Mouse (Mus musculus) embryonic facial prominence, embryonic 14.5 days (tissue): ENCODE data around the gene Psmd9. TPM values are rescaled to one million over a fixed set of nuclear protein-coding genes. Genes with fewer than 3 reads are reported as not detected.

Source experiments
- ATAC-seq: fragments of 200-750 bp; cut with Nextera tagmentation; 2 replicates; pipeline ENCODE4 v1.8.0; 2017; ENCODE audit warnings: low read depth, moderate number of reproducible peaks, moderate TSS enrichment
- DNase-seq: peaks from one replicate; pipeline ENCODE4 v3.0.0-alpha.2; 2015; ENCODE audit warnings: low spot score
- H3K27ac ChIP-seq: fragments of 300-500 bp; sonication (generic); replicated peaks from 2 replicates; pipeline ENCODE4 v1.5.1; 2014; ENCODE audit warnings: low read depth, mild to moderate bottlenecking, low read length, moderate library complexity
- H3K27me3 ChIP-seq: fragments of 300-500 bp; sonication (generic); replicated peaks from 2 replicates; pipeline ENCODE4 v1.6.1; 2014; ENCODE audit warnings: low read length; ENCODE audit not compliant: control insufficient read depth, insufficient read depth
- H3K36me3 ChIP-seq: fragments of 300-500 bp; sonication (generic); 2 replicates; pipeline ENCODE4 v1.6.1; 2014; ENCODE audit warnings: low read length, mixed read lengths; ENCODE audit not compliant: control insufficient read depth, insufficient read depth
- H3K4me1 ChIP-seq: fragments of 300-500 bp; sonication (generic); 2 replicates; pipeline ENCODE4 v1.6.1; 2014; ENCODE audit warnings: antibody characterized with exemption, low read length; ENCODE audit not compliant: control insufficient read depth, insufficient read depth
- H3K4me2 ChIP-seq: fragments of 300-500 bp; sonication (generic); 2 replicates; pipeline ENCODE4 v1.6.1; 2014; ENCODE audit warnings: low read depth, mild to moderate bottlenecking, low read length, moderate library complexity, mixed read lengths
- H3K4me3 ChIP-seq: fragments of 300-500 bp; sonication (generic); 2 replicates; pipeline ENCODE4 v1.5.1; 2014; ENCODE audit warnings: low read depth, mild to moderate bottlenecking, low read length
- H3K9ac ChIP-seq: fragments of 300-500 bp; sonication (generic); 2 replicates; pipeline ENCODE4 v1.6.1; 2014; ENCODE audit warnings: low read depth, mild to moderate bottlenecking, low read length, moderate library complexity, mixed read lengths
- H3K9me3 ChIP-seq: fragments of 300-500 bp; sonication (generic); 2 replicates; pipeline ENCODE4 v1.6.1; 2016; ENCODE audit warnings: low read length; ENCODE audit not compliant: control insufficient read depth
- WGBS: fragments of 180-500 bp; shearing (Covaris S2); extraction: QIAGEN DNeasy Blood & Tissue Kit; methylation state at CpG from one replicate; pipeline ENCODE4 v1.1.7; 2014; 5-methylcytosine and 5-hydroxymethylcytosine counted together
- polyA plus RNA-seq: library from polyadenylated mRNA; unstranded; fragments of >200 nt; fragmentation: Nextera tagmentation; extraction: Ambion mirVana; gene quantifications from 2 replicates; pipeline ENCODE4 v1.2.1, GENCODE M21; 2014

Psmd9 gene
- polyA plus RNA-seq, 1 experiment from 2014 or later: 49.5 TPM

DNA sequence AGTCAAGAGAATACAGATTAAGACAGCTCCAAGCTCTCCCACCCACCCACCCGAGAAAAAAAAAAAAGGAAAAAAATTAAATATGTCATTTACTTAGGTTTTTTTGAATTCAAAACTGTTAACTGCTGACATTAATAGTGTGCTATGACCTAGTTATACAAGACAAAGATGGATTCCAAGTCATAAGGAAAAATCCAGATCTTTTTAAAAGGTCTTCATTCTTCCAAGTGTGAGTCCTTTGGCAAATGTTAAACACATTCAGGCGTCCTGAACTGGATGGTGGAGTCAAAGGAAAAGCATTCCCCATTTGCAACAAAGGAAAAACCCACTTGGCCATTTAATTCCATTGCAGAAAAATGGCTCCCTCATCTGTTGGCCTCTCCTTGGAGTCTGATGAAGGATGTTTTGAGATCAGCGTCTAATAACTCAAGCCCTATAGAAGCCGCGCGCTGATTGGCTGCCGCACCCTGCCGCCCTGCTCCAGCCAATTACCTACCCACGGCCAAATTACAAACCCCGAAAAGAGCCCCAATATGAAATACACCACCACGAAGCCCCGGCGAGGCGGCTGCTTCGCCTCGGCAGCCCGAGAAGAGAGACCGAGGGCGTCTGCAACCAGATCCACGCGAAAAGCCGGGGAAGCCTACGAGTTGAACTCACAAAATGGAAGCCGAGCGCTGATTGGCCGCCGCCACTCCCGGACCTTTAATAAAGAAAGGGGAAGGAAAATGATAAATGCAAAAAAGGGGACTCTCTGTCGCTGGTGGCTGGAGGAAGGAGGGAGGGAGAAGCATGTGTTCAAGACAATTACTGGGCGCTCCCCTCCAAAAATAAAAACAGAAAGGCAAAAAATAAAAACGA lies 28.3 kb upstream of the Psmd9 start:
- peak; percentile 75 for ATAC-seq

DNA sequence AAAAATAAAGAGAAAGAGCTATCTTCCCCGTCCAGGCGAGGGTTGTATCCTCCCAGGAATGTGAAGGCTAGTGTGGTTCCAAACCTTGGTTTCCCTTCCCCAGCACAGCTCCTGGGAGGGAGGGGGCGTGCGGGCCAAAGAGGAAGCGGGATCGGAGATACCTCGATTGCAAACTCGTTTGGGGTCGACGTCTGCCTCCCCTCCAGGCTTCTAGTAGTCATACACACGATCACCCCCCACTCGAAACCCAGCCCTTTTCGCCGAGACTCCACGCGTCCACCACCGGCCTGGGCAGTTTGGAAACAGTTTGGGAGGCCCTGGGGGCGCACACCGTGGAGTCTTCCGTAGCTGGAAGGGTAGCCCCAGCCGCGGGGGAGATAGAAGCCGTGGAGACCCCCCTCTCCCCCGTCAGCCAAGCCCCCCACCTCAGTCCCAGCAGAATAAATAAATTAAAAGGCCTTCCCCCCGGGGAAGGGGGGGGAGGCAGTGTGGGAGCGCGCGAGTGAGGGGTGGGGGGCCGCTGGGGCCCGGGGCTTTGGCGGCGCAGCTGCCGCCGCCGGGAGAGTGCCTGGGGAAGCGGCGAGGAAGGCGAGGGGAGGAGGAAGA lies 27.6 kb upstream of the Psmd9 start:
- Histone ChIP-seq H3K27me3 (no peaks in the 10 kb centered on the region), H3K4me1 (peaks cover 35% of the 10 kb centered on the region), H3K4me2 (peak overlapping the region; percentile 100), H3K9me3 (no peaks in the 10 kb centered on the region), H3K9ac (peak overlapping the region; percentile 100), H3K36me3 (peaks cover 11% of the 10 kb centered on the region), H3K4me3 (peak overlapping the region; percentile 90), H3K27ac (peak overlapping the region; percentile 100)
- ATAC-seq: no peak
- peak; percentile 80 for DNase-seq
- WGBS: 3% methylated on average over 25 of the region's 38 CpGs

More for the DNA sequence above, 28.3 kb upstream of the Psmd9 start:
- peak; percentile 98 for DNase-seq
- H3K4me3 ChIP-seq: peak overlapping the region; percentile 90
- no peaks in the 10 kb centered on the region for H3K27me3 ChIP-seq
- peaks cover 42% of the 10 kb centered on the region for H3K4me1 ChIP-seq
- H3K4me2 ChIP-seq: peak overlapping the region; percentile 100
- H3K36me3 ChIP-seq: 0 out of 2 replicates have a peak, but pooled peaks cover 6% of the 10 kb centered on the region
- under 1% methylated on average over 31 of the region's 31 CpGs for WGBS
- peak overlapping the region; percentile 100 for H3K27ac ChIP-seq
- H3K9me3 ChIP-seq: no peaks in the 10 kb centered on the region
- H3K9ac ChIP-seq: peak overlapping the region; percentile 100

DNA sequence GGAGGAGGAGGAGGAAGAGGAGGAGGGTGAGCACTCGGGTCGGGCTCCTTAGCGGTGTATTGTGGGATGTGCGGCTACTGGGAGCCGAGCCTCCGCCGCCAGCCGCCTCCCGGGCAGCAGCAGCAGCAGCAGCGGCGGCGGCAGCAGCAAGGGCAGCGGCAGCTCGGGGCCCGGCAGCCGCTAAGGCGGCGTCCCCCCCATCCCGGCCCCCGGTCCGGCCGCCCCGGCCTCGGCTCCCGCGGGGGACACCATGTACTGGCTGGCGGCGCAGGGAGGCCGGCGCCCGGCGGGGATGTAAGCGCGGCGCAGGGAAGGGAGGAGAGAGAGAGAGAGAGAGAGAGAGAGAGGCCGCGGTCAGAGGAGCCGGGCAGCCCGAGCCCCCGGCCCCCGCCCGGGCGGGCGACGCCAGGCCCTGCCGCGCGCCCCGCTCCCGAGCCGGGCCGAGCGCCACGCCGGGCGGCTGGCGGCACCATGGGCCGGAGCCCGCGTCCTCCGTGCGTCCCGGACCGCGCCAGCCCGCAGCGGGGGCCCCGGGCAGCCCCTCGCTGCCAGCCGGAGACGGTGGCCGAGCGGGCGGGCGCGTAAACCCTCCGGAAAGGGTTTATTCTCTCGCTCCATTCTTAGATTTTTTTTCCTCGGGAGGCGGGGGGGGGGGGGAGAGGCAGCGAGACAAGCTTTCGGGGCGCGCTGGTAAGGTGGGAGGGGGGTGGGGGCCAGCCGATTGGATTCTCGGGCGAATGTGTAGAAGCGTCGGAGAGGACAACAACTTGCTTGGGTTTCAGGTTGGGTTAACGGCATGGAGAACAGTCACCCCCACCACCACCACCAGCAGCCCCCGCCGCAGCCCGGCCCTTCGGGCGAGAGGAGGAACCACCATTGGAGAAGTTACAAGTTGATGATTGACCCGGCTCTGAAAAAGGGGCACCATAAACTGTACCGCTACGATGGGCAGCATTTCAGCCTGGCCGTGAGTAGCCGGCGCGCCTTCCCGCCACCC lies 26.8 kb upstream of the Psmd9 start, which contains the start of gene Setd1b:
Gene Setd1b, plus strand, starts transcription at position 33 of the 997 bp plus-strand sequence.
- WGBS: under 1% methylated on average over 35 of the region's 103 CpGs

DNA sequence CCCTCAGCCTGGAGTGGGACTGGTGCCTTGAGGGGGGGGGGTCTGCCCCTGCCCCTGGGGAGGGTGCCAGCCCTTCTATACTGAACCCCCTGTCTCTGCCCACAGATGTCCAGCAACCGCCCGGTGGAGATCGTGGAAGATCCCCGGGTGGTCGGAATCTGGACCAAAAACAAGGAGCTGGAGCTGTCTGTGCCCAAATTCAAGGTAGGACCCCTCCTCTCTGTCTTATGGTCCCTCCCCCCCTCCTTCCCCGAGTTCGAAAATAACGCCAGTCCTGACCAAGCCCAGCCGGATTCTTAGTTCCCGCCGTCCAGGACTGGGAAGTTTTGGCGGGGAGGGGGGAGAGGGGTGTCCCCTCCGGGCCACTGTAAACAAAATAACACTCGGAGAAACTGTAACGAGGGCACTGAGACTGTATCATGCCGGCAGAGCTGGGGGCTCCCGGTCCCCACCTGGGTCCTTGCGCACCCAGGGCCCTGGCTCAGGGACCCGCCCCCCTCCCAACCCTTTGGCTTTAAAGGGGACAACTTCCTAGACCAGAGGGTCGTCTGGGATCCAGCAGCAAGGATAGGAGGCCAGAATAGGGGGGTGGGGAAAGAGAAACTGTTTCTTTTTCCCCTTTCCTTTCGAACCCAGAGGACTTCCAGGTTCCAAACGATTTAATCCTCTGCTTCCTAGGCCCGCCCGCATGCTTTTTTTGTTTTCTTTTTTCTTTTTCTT lies 25.8 kb upstream of the Psmd9 start:
- 4% methylated on average over 14 of the region's 24 CpGs for WGBS
- DNase-seq: peak; percentile 67
- peak overlapping the region; percentile 100 for H3K9ac ChIP-seq
- H3K27me3 ChIP-seq: no peaks in the 10 kb centered on the region
- no peak for ATAC-seq
- H3K4me1 ChIP-seq: peaks cover 21% of the 10 kb centered on the region
- H3K9me3 ChIP-seq: no peaks in the 10 kb centered on the region
- peak overlapping the region; percentile 100 for H3K27ac ChIP-seq
- H3K36me3 ChIP-seq: peaks cover 28% of the 10 kb centered on the region
- H3K4me3 ChIP-seq: peak overlapping the region; percentile 90
- H3K4me2 ChIP-seq: peak overlapping the region; percentile 100

More for the DNA sequence above, 26.8 kb upstream of the Psmd9 start, which contains the start of gene Setd1b:
- DNase-seq: peak; percentile 79
- H3K36me3 ChIP-seq: peaks cover 19% of the 10 kb centered on the region
- no peaks in the 10 kb centered on the region for H3K9me3 ChIP-seq
- H3K27ac ChIP-seq: peak within 1 kb of the TSS; percentile 100
- peak within 1 kb of the TSS; percentile 90 for H3K4me3 ChIP-seq
- H3K4me2 ChIP-seq: peak within 1 kb of the TSS; percentile 100
- H3K4me1 ChIP-seq: peaks cover 29% of the 10 kb centered on the region
- H3K27me3 ChIP-seq: no peaks in the 10 kb centered on the region
- ATAC-seq: no peak; the same call in 1 of the 2 replicates
- H3K9ac ChIP-seq: peak within 1 kb of the TSS; percentile 100

DNA sequence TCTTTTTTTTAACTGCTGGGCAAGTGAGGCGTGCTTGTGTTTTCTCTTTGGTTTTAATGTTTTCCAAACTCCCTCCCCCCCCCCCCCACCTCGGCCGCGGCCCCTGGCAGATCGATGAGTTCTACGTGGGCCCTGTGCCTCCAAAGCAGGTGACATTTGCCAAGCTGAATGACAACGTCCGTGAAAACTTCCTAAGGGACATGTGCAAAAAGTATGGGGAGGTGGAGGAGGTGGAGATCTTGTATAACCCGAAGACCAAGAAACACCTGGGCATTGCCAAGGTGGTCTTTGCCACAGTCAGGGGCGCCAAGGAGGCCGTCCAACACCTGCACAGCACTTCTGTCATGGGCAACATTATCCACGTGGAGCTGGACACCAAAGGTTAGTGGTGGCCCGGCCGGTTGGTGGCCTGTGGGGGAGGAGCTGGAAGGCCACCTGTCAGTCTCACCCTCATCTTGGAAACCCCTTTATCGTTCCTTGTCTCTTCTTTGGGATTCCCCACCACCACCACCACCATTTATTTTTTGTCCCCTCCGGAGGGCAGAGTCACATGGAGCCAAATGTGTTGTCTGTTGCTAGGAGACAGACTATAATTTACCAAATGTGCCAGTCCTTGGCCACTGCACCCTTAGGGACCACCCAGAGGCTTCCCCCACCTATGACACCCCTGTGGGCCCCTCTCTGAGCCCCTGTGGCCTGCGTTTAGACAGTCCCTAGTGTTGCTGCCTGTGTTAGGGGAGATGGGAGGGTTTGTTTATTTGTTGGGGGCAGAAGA lies 25.1 kb upstream of the Psmd9 start:
- peak overlapping the region; percentile 100 for H3K27ac ChIP-seq

DNA sequence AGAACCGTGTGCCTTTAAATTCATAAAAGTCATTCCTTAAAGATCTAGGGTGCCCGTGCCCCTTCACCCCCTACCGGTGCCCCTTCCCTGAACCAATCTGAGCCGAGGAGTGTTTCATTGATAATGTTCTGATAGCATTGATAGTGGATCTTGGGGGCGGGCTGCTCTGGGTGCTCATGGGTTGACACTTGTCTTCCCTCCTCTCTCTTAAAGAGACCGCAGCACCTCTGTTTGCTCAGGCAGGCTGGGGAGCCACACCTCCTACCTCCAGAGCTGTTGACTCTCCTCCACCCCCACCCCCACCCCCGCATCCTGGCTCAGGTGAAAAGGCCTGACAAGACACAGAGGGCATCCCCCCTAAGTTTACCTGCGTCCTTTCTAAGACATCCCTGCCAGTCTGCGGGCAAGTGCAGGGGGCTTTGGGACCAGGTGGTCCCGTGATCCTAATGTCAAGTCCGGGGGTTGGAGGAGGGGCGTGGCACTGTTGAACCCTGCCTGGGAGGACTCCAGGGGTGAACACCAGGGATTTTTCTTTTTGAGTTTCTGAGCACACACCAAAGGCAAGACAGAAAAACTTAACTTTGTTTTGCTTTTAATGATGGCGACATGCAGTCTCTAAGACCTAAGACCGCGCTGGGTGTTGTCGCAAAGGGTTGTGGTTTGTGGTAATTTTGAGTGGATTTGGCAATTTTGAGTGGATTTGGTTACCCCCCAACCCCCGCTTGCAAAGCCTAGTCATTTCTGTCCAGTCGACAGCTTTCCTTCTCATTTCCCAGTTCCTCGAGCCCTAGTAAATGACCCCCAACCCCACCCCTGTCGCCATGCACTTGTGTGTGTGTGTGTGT lies 24.2 kb upstream of the Psmd9 start:
- Histone ChIP-seq H3K27ac (no peak overlapping the region; the same call in 1 of the 2 replicates), H3K9me3 (no peaks in the 10 kb centered on the region), H3K27me3 (no peaks in the 10 kb centered on the region), H3K36me3 (peaks cover 42% of the 10 kb centered on the region), H3K4me2 (peak overlapping the region; percentile 100), H3K9ac (peak overlapping the region; percentile 100), H3K4me3 (peak overlapping the region; percentile 90), H3K4me1 (peaks cover 28% of the 10 kb centered on the region)
- DNase-seq: no peak
- no peak for ATAC-seq
- WGBS: 30% methylated on average over 20 of the region's 20 CpGs

More for the DNA sequence above, 25.1 kb upstream of the Psmd9 start:
- ATAC-seq (no peak), DNase-seq (no peak)
- WGBS: 7% methylated on average over 17 of the region's 17 CpGs
- Histone ChIP-seq H3K27me3 (no peaks in the 10 kb centered on the region), H3K36me3 (peaks cover 36% of the 10 kb centered on the region), H3K4me1 (peaks cover 22% of the 10 kb centered on the region), H3K9me3 (no peaks in the 10 kb centered on the region), H3K4me2 (peak overlapping the region; percentile 100), H3K9ac (peak overlapping the region; percentile 100), H3K4me3 (peak overlapping the region; percentile 90)

DNA sequence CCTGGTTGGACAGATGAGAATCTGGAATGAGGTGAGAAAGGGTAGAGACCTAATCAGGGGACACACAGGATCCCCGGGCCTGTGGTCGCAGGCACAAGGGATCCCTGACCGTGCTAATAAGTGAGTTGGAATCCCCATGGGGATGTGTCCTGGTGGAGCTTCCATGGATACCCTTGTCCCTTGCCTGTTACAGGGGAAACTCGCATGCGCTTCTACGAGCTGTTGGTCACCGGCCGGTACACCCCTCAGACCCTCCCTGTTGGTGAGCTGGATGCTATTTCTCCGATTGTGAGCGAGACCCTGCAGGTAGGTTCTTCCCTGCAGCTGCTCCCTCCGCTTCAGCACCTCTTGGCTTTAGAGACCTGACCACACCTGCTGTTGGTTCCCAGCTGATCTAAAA lies 22.9 kb upstream of the Psmd9 start:
- H3K27ac ChIP-seq: no peak overlapping the region
- no peak overlapping the region for H3K4me3 ChIP-seq
- peaks cover 52% of the 10 kb centered on the region for H3K36me3 ChIP-seq
- DNase-seq (no peak), ATAC-seq (no peak)
- no peaks in the 10 kb centered on the region for H3K27me3 ChIP-seq
- H3K4me1 ChIP-seq: peaks cover 39% of the 10 kb centered on the region
- no peaks in the 10 kb centered on the region for H3K9me3 ChIP-seq
- 89% methylated on average over 11 of the region's 11 CpGs for WGBS
- no peak overlapping the region for H3K9ac ChIP-seq
- 0 out of 2 replicates have a peak overlapping the region, but pooled peaks have one; percentile 100 for H3K4me2 ChIP-seq
